Mouse (Mus musculus) E14TG2a.4 (cell line): ENCODE measurements around the gene Gm17364.

Experiments used
- CTCF ChIP-seq: conservative IDR thresholded peaks from 2 replicates; pipeline ENCODE4 v1.5.1; 2014; ENCODE audit warnings: low read length
- NANOG ChIP-seq: IDR thresholded peaks from 2 replicates; pipeline ENCODE4 v1.6.1; 2014; ENCODE audit warnings: borderline replicate concordance, low read length, mixed read lengths

- TF ChIP-seq CTCF (no peak), NANOG (no peak)
Observed at GRCm38 (mm10) chr13:41300037-41300436, 26.3 kb upstream of the Gm17364 start.
